Mouse (Mus musculus): Measurements from ENCODE around the gene Nudt14.

GRCm38 (mm10) chr12:112898351-112898750 lies 43.6 kb downstream of the Nudt14 start:
- TF ChIP-seq EP300 (IDR thresholded peaks at IDR 0.05; ENCODE audit: low read depth) (no peak), CTCF (IDR thresholded peaks at IDR 0.05; ENCODE audit: low read depth) (no peak)

All from heart, postnatal 0 days (tissue).